8 mouse cellular contexts compared by ENCODE assay signal in genomic region chr7:130264616-130265318, GRCm38 (mm10).
DNase-seq lines count a peak whose midpoint lies in the region; ATAC-seq and TF ChIP-seq lines count a peak whose summit lies in the region.

No protein-coding gene starts in this region.

- peak overlapping the region; percentile 76 for H3K27ac ChIP-seq in forebrain, postnatal 0 days (ENCODE audit: low read depth, low read length)
- peak overlapping the region; percentile 92 for H3K27ac ChIP-seq in intestine, embryonic 16.5 days (ENCODE audit: low read length)
- H3K27ac ChIP-seq in liver, adult 2 months (replicated peaks; ENCODE audit: insufficient read depth, low read depth, low read length): peak overlapping the region; percentile 70

- peaks cover 21% of the 10 kb centered on the region; the same call in 1 of the 2 replicates for H3K79me2 ChIP-seq in liver, adult 2 months (ENCODE audit: control insufficient read depth, insufficient read depth, low read length)
- no peaks in the 10 kb centered on the region for H3K79me2 ChIP-seq in myocyte (ENCODE audit: control insufficient read depth, insufficient read depth)

- peak overlapping the region; percentile 61 for H3K4me3 ChIP-seq in forebrain, postnatal 0 days (ENCODE audit: low read depth, low read length)
- peak overlapping the region; percentile 75 for H3K4me3 ChIP-seq in intestine, embryonic 16.5 days (ENCODE audit: low read length)
- H3K4me3 ChIP-seq in liver, adult 2 months (ENCODE audit: insufficient read depth, low read depth, low read length): peak overlapping the region; percentile 70
- no peak overlapping the region for H3K4me3 ChIP-seq in myocyte

- peak; percentile 80 for DNase-seq in Muller cell, postnatal 12 days (ENCODE audit: inconsistent ontology term)
- peak; percentile 77 for DNase-seq in adrenal gland, postnatal 10 days
- DNase-seq in forebrain, postnatal 0 days: peak; percentile 75
- DNase-seq in liver, adult 2 months (ENCODE audit: extremely low read depth, low read depth, low spot score): no peak
- DNase-seq in urinary bladder, postnatal 14 days (ENCODE audit: low spot score): peak; percentile 86

- TF ChIP-seq POLR2A in liver, adult 2 months (IDR thresholded peaks at IDR 0.05; ENCODE audit: extremely low read depth, insufficient read depth, low read length): no peak
- no peak for TF ChIP-seq POLR2A in myocyte (IDR thresholded peaks at IDR 0.05; ENCODE audit: insufficient read length, low read depth)

- no peaks in the 10 kb centered on the region for H3K36me3 ChIP-seq in forebrain, postnatal 0 days (ENCODE audit: insufficient read depth)
- no peaks in the 10 kb centered on the region; the same call in 1 of the 2 replicates for H3K36me3 ChIP-seq in intestine, embryonic 16.5 days (ENCODE audit: control insufficient read depth, insufficient read depth, low read length)
- H3K36me3 ChIP-seq in liver, adult 2 months (ENCODE audit: control insufficient read depth, insufficient read depth, low read length): no peaks in the 10 kb centered on the region
- no peaks in the 10 kb centered on the region for H3K36me3 ChIP-seq in myocyte (ENCODE audit: control insufficient read depth, insufficient read depth)

- H3K27me3 ChIP-seq in forebrain, postnatal 0 days (ENCODE audit: insufficient read depth, low read length): no peaks in the 10 kb centered on the region
- H3K27me3 ChIP-seq in intestine, embryonic 16.5 days (replicated peaks; ENCODE audit: control insufficient read depth, insufficient read depth, low read length): no peaks in the 10 kb centered on the region
- no peaks in the 10 kb centered on the region for H3K27me3 ChIP-seq in liver, adult 2 months (ENCODE audit: control insufficient read depth, insufficient read depth, low read length)
- peaks cover 23% of the 10 kb centered on the region for H3K27me3 ChIP-seq in myocyte (ENCODE audit: control insufficient read depth, insufficient read depth, insufficient read length)

- H3ac ChIP-seq in myocyte (ENCODE audit: control insufficient read depth, insufficient read length): peak overlapping the region; percentile 12

- peak overlapping the region; percentile 69 for H3K9ac ChIP-seq in forebrain, postnatal 0 days
- H3K9ac ChIP-seq in intestine, embryonic 16.5 days (ENCODE audit: low read depth, low read length): peak overlapping the region; percentile 84
- peak overlapping the region; percentile 81 for H3K9ac ChIP-seq in liver, adult 2 months (ENCODE audit: low read depth, low read length)

- H3K4me1 ChIP-seq in forebrain, postnatal 0 days (ENCODE audit: insufficient read depth): peaks cover 18% of the 10 kb centered on the region
- H3K4me1 ChIP-seq in intestine, embryonic 16.5 days (ENCODE audit: control insufficient read depth, insufficient read depth, low read length): peaks cover 26% of the 10 kb centered on the region
- H3K4me1 ChIP-seq in liver, adult 2 months (ENCODE audit: control insufficient read depth, insufficient read depth, low read length): peaks cover 3% of the 10 kb centered on the region; the same call in 1 of the 2 replicates

- TF ChIP-seq CTCF in forebrain, postnatal 0 days (IDR thresholded peaks at IDR 0.05; ENCODE audit: low read depth): peak; percentile 52
- TF ChIP-seq CTCF in liver, adult 2 months (IDR thresholded peaks at IDR 0.05; ENCODE audit: low read depth, low read length): peak; percentile 28; the same call in 1 of the 2 replicates

- peak; percentile 50 for ATAC-seq in forebrain, postnatal 0 days
- ATAC-seq in intestine, embryonic 16.5 days: peak; percentile 27; the same call in 1 of the 2 replicates
- no peak for ATAC-seq in activated CD4-positive, CD25-positive, alpha-beta regulatory T cell, adult 4 months

- under 1% methylated on average over 41 of the region's 41 CpGs for WGBS in forebrain, postnatal 0 days
- under 1% methylated on average over 41 of the region's 41 CpGs for WGBS in intestine, embryonic 16.5 days
- 3% methylated on average over 41 of the region's 41 CpGs for WGBS in liver, adult 2 months

- H3K9me3 ChIP-seq in forebrain, postnatal 0 days (ENCODE audit: low read length): no peaks in the 10 kb centered on the region
- H3K9me3 ChIP-seq in intestine, embryonic 16.5 days (ENCODE audit: control insufficient read depth, low read length): no peaks in the 10 kb centered on the region

- peak overlapping the region; percentile 91 for H3K4me2 ChIP-seq in forebrain, postnatal 0 days (ENCODE audit: low read depth)
- peak overlapping the region; percentile 87 for H3K4me2 ChIP-seq in intestine, embryonic 16.5 days (ENCODE audit: low read depth, low read length)
- H3K4me2 ChIP-seq in myocyte (ENCODE audit: low read depth): peak overlapping the region; percentile 72

TF ChIP-seq in myocyte, 11 proteins besides CTCF, POLR2A, EP300 and RAD21:
- no peak for TF ChIP-seq MYOG (IDR thresholded peaks at IDR 0.05; ENCODE audit: control insufficient read depth in 1 of 3, insufficient read depth in 1 of 3, insufficient read length in 2 of 3, low read depth in 2 of 3)
- TF ChIP-seq SRF (IDR thresholded peaks at IDR 0.05; ENCODE audit: control insufficient read depth, insufficient read length, low read depth): no peak
- no peak for TF ChIP-seq MAX (IDR thresholded peaks at IDR 0.05; ENCODE audit: low read depth)
- TF ChIP-seq REST (IDR thresholded peaks at IDR 0.05; ENCODE audit: insufficient read depth, insufficient read length): no peak
- TF ChIP-seq POLR2AphosphoS2 (IDR thresholded peaks at IDR 0.05; ENCODE audit: insufficient read length, low read depth): no peak
